Mouse (Mus musculus): ENCODE data around the gene Elavl2. TPM values are rescaled to one million over a fixed set of nuclear protein-coding genes. Genes with fewer than 3 reads are reported as not detected.

The Elavl2 gene
- total RNA-seq (2015) = not detected in 2 replicates
- not detected in 2 replicates for total RNA-seq (2017)

- no peak for ATAC-seq (replicated peaks; ENCODE audit: poor library complexity)
These were observed at the start of gene Elavl2 for GRCm38 (mm10) chr4:91400423-91400822. Gene Elavl2 (minus strand): TSS chr4:91400785.

- ATAC-seq (replicated peaks; ENCODE audit: poor library complexity) = no peak
These were observed 47.3 kb upstream of the Elavl2 start for GRCm38 (mm10) chr4:91447887-91448286.

- no peak for ATAC-seq (replicated peaks; ENCODE audit: poor library complexity)
These were observed 15.0 kb upstream of the Elavl2 start for GRCm38 (mm10) chr4:91415582-91415981.

- no peak for ATAC-seq (replicated peaks; ENCODE audit: poor library complexity)
These were observed 4.5 kb upstream of the Elavl2 start for GRCm38 (mm10) chr4:91405047-91405446.

GRCm38 (mm10) chr4:91399510-91400196, 932 bp downstream of the Elavl2 start:
- no peak for ATAC-seq (replicated peaks; ENCODE audit: poor library complexity)

GRCm38 (mm10) chr4:91391987-91392598, 8.5 kb downstream of the Elavl2 start:
- no peak for ATAC-seq (replicated peaks; ENCODE audit: poor library complexity)

GRCm38 (mm10) chr4:91387701-91388100, 12.9 kb downstream of the Elavl2 start:
- no peak for ATAC-seq (replicated peaks; ENCODE audit: poor library complexity)

GRCm38 (mm10) chr4:91381201-91381627, 19.4 kb downstream of the Elavl2 start:
- no peak for ATAC-seq (replicated peaks; ENCODE audit: poor library complexity)

- ATAC-seq (replicated peaks; ENCODE audit: poor library complexity) = no peak
These were observed 20.1 kb downstream of the Elavl2 start for GRCm38 (mm10) chr4:91380341-91381117.

GRCm38 (mm10) chr4:91379559-91379958, 21.0 kb downstream of the Elavl2 start:
- no peak for ATAC-seq (replicated peaks; ENCODE audit: poor library complexity)

- peak; percentile 94 for ATAC-seq (replicated peaks; ENCODE audit: poor library complexity)
These were observed 24.2 kb downstream of the Elavl2 start for GRCm38 (mm10) chr4:91376317-91376910.

- ATAC-seq (replicated peaks; ENCODE audit: poor library complexity) = no peak
These were observed 25.3 kb downstream of the Elavl2 start for GRCm38 (mm10) chr4:91375372-91375687.

GRCm38 (mm10) chr4:91374571-91375371, 25.8 kb downstream of the Elavl2 start:
- no peak for ATAC-seq (replicated peaks; ENCODE audit: poor library complexity)

GRCm38 (mm10) chr4:91372844-91373243, 27.7 kb downstream of the Elavl2 start:
- no peak for ATAC-seq (replicated peaks; ENCODE audit: poor library complexity)

GRCm38 (mm10) chr4:91371819-91372215, 28.8 kb downstream of the Elavl2 start:
- 0 out of 2 replicates have a peak, but pooled peaks have one; percentile 27 for ATAC-seq (replicated peaks; ENCODE audit: poor library complexity)

- 0 out of 2 replicates have a peak, but pooled peaks have one; percentile 29 for ATAC-seq (replicated peaks; ENCODE audit: poor library complexity)
These were observed 29.3 kb downstream of the Elavl2 start for GRCm38 (mm10) chr4:91371131-91371818.

- no peak for ATAC-seq (replicated peaks; ENCODE audit: poor library complexity)
These were observed 35.3 kb downstream of the Elavl2 start for GRCm38 (mm10) chr4:91365276-91365675.

GRCm38 (mm10) chr4:91363963-91364362, 36.6 kb downstream of the Elavl2 start:
- ATAC-seq (replicated peaks; ENCODE audit: poor library complexity) = no peak

- no peak for ATAC-seq (replicated peaks; ENCODE audit: poor library complexity)
These were observed 38.1 kb downstream of the Elavl2 start for GRCm38 (mm10) chr4:91362520-91362919.

- ATAC-seq (replicated peaks; ENCODE audit: poor library complexity) = no peak
These were observed 47.4 kb downstream of the Elavl2 start for GRCm38 (mm10) chr4:91353138-91353537.

Data from megakaryocyte progenitor cell, adult 5-6 weeks (primary cell).